ENCODE assay signal across 8 mouse cellular contexts in genomic region chr5:150673880-150674621, GRCm38 (mm10). TPM values are rescaled to one million over a fixed set of nuclear protein-coding genes. Genes with fewer than 3 reads are reported as not detected.
DNase-seq lines count a peak whose midpoint lies in the region; ATAC-seq lines count a peak whose summit lies in the region.

No protein-coding gene starts in this region.

- peak overlapping the region; percentile 94 for H3K4me3 ChIP-seq in limb, embryonic 10.5 days
- H3K4me3 ChIP-seq in midbrain, embryonic 12.5 days, result peak overlapping the region; percentile 96

- H3K9ac ChIP-seq in midbrain, embryonic 12.5 days (replicated peaks), result peak overlapping the region; percentile 95

- H3K36me3 ChIP-seq in limb, embryonic 10.5 days, result peaks cover 10% of the 10 kb centered on the region; the same call in 1 of the 2 replicates
- H3K36me3 ChIP-seq in midbrain, embryonic 12.5 days, result no peaks in the 10 kb centered on the region
- H3K36me3 ChIP-seq in splenic B cell, adult 2 months (ENCODE audit: control insufficient read depth, insufficient read depth, low read length, poor library complexity, severe bottlenecking), result no peaks in the 10 kb centered on the region

- no peaks in the 10 kb centered on the region for H3K9me3 ChIP-seq in limb, embryonic 10.5 days (replicated peaks)
- H3K9me3 ChIP-seq in midbrain, embryonic 12.5 days, result no peaks in the 10 kb centered on the region

- peaks cover 17% of the 10 kb centered on the region for H3K4me1 ChIP-seq in limb, embryonic 10.5 days
- peaks cover 15% of the 10 kb centered on the region for H3K4me1 ChIP-seq in midbrain, embryonic 12.5 days

- H3K4me2 ChIP-seq in midbrain, embryonic 12.5 days (replicated peaks), result peak overlapping the region; percentile 61

- peak; percentile 45 to 46 for DNase-seq in adrenal gland, adult 18-20 months (ENCODE audit: low spot score in 2 of 2)
- DNase-seq in adrenal gland, adult 8-10 months, result no peak
- peak; percentile 33 to 43 for DNase-seq in B cell, adult 2 months
- DNase-seq in c-Kit-positive CD71-positive TER-119-positive erythroid progenitor cells, embryonic 14.5 days (ENCODE audit: low spot score), result peak; percentile 28
- peak; percentile 72 for DNase-seq in limb, embryonic 10.5 days (ENCODE audit: low spot score)
- peak; percentile 45 for DNase-seq in splenic B cell, adult 2 months (ENCODE audit: low read depth, low spot score)

- no peaks in the 10 kb centered on the region for H3K27me3 ChIP-seq in limb, embryonic 10.5 days (ENCODE audit: low read depth, poor library complexity, severe bottlenecking)
- no peaks in the 10 kb centered on the region for H3K27me3 ChIP-seq in midbrain, embryonic 12.5 days
- no peaks in the 10 kb centered on the region for H3K27me3 ChIP-seq in splenic B cell, adult 2 months (ENCODE audit: control insufficient read depth, insufficient read depth, low read length, poor library complexity, severe bottlenecking)

- H3K27ac ChIP-seq in limb, embryonic 10.5 days, result peak overlapping the region; percentile 99
- peak overlapping the region; percentile 98 for H3K27ac ChIP-seq in midbrain, embryonic 12.5 days (replicated peaks)

- WGBS in limb, embryonic 10.5 days, result under 1% methylated on average over 69 of the region's 91 CpGs
- 1% methylated on average over 53 of the region's 91 CpGs for WGBS in midbrain, embryonic 12.5 days

- ATAC-seq in granulocyte monocyte progenitor cell, adult 5-6 weeks (replicated peaks; ENCODE audit: poor library complexity, severe bottlenecking), result peak; percentile 26
- ATAC-seq in midbrain, embryonic 12.5 days (ENCODE audit: low FRiP score, low read depth), result peak; percentile 69

RNA-seq across cellular contexts. Expression of gene Pds5b, which starts 0.5 kb away (rescaled TPM):
- 10 to 100 TPM; 19.8 to 19.9 TPM for total RNA-seq in adrenal gland, adult 18-20 months (2021)
- total RNA-seq in adrenal gland, adult 8-10 months (2022), result 10 to 100 TPM; 19.7 to 33.6 (median 26.4) TPM
- 52.8 and 56.1 TPM in 2 replicates for total RNA-seq in granulocyte monocyte progenitor cell, adult 5-6 weeks (2014; fragmentation: Nextera tagmentation)
- total RNA-seq in granulocyte monocyte progenitor cell, adult 5-6 weeks (2017), result 39.5 and 48.1 TPM in 2 replicates
- polyA plus RNA-seq in limb, embryonic 10.5 days (2016; fragmentation: Nextera tagmentation; extraction: Ambion mirVana), result 33.8 and 43.0 TPM in 2 replicates
- 44.0 and 44.9 TPM in 2 replicates for polyA plus RNA-seq in midbrain, embryonic 12.5 days (2016; fragmentation: Nextera tagmentation; extraction: Ambion mirVana)

RNA-seq across cellular contexts. Expression of gene N4bp2l2, which starts 8.1 kb away (rescaled TPM):
- 10 to 100 TPM; 69.6 to 88.7 TPM for total RNA-seq in adrenal gland, adult 18-20 months (2021)
- 10 to 100 TPM; 84.4 to 99.2 (median 88.5) TPM for total RNA-seq in adrenal gland, adult 8-10 months (2022)
- total RNA-seq in granulocyte monocyte progenitor cell, adult 5-6 weeks (2014; fragmentation: Nextera tagmentation), result 73.5 and 80.6 TPM in 2 replicates
- 96.2 and 105 TPM in 2 replicates for total RNA-seq in granulocyte monocyte progenitor cell, adult 5-6 weeks (2017)
- 35.5 and 36.1 TPM in 2 replicates for polyA plus RNA-seq in limb, embryonic 10.5 days (2016; fragmentation: Nextera tagmentation; extraction: Ambion mirVana)
- polyA plus RNA-seq in midbrain, embryonic 12.5 days (2016; fragmentation: Nextera tagmentation; extraction: Ambion mirVana), result 34.7 and 36.2 TPM in 2 replicates
